Mouse (Mus musculus) ES-Bruce4 (cell line): ENCODE results near the gene Pik3c2b.

Experiments used
- CTCF ChIP-seq: IDR thresholded peaks from one replicate; pipeline ENCODE4 v1.8.1; 2011; ENCODE audit warnings: low read depth, low read length
- EP300 ChIP-seq: IDR thresholded peaks from 2 replicates; pipeline ENCODE4 v1.6.1; 2011; ENCODE audit warnings: low read depth, low read length; ENCODE audit not compliant: insufficient read depth

GRCm38 (mm10) chr1:133071666-133072381, 26.4 kb downstream of the Pik3c2b start:
- no peak for TF ChIP-seq CTCF
- TF ChIP-seq EP300, result no peak
